Mouse (Mus musculus) E14TG2a.4 (cell line): ENCODE data around the gene Irgm1.

Experiments used
- CTCF ChIP-seq: conservative IDR thresholded peaks from 2 replicates; pipeline ENCODE4 v1.5.1; 2014; ENCODE audit warnings: low read length
- POU5F1 ChIP-seq: IDR thresholded peaks from 2 replicates; pipeline ENCODE4 v1.6.1; 2014; ENCODE audit warnings: low read length, borderline replicate concordance

DNA sequence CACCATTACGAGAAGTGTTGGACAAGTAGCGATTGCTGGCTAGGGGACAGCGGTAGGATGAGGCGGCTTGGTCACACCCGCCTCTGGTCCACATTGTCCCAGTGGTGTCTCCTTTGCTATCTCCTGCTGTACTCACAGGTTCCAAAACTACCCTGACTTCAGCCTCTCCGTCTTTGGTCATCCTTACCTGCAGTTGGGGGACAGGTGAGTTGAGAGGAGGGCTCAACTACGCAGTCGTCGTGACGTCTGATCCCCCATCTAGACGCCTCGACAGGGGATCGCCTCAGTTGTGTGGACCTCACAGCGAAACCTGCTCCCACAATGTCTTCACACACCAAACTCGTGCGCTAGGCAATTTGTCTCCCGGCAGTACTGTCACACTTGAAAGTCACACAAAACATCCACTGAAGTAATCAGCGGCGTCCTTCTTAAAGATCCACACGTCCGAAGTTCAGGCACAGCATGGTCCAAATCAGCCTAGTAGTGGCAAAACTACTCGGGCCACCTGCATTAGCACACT, 47.1 kb downstream of the Irgm1 start:
- TF ChIP-seq CTCF (no peak), POU5F1 (no peak)
